Mouse (Mus musculus) forebrain, embryonic 14.5 days (tissue): ENCODE data around the gene Tgm4. TPM values are rescaled to one million over a fixed set of nuclear protein-coding genes. Genes with fewer than 3 reads are reported as not detected.

Experiments
- ATAC-seq: fragments of 200-750 bp; cut with Nextera tagmentation; 2 replicates; pipeline ENCODE4 v1.8.0; 2017; ENCODE audit warnings: mild to moderate bottlenecking, moderate library complexity
- DNase-seq: peaks from one replicate; pipeline ENCODE4 v3.0.0-alpha.2; 2015; ENCODE audit warnings: low spot score
- H3K27ac ChIP-seq: fragments of 300-500 bp; sonication (generic); 2 replicates; pipeline ENCODE4 v1.5.1; 2014; ENCODE audit warnings: low read depth, mild to moderate bottlenecking, control low read depth, low read length, moderate library complexity
- H3K27me3 ChIP-seq: fragments of 300-500 bp; sonication (generic); replicated peaks from 2 replicates; pipeline ENCODE4 v1.6.1; 2014; ENCODE audit warnings: low read length, control low read depth, mixed read lengths; ENCODE audit not compliant: control insufficient read depth, insufficient read depth
- H3K36me3 ChIP-seq: fragments of 300-500 bp; sonication (generic); 2 replicates; pipeline ENCODE4 v1.6.1; 2014; ENCODE audit warnings: low read length, control low read depth; ENCODE audit not compliant: control insufficient read depth, insufficient read depth
- H3K4me1 ChIP-seq: fragments of 300-500 bp; sonication (generic); 2 replicates; pipeline ENCODE4 v1.6.1; 2014; ENCODE audit warnings: antibody characterized with exemption, low read length, control low read depth; ENCODE audit not compliant: control insufficient read depth, insufficient read depth
- H3K4me2 ChIP-seq: fragments of 300-500 bp; sonication (generic); 2 replicates; pipeline ENCODE4 v1.6.1; 2014; ENCODE audit warnings: mild to moderate bottlenecking, control low read depth, low read length
- H3K4me3 ChIP-seq: fragments of 300-500 bp; sonication (generic); 2 replicates; pipeline ENCODE4 v1.5.1; 2014; ENCODE audit warnings: low read depth, low read length, control low read depth
- H3K9ac ChIP-seq: fragments of 300-500 bp; sonication (generic); 2 replicates; pipeline ENCODE4 v1.6.1; 2014; ENCODE audit warnings: mild to moderate bottlenecking, low read length, control low read depth, moderate library complexity
- H3K9me3 ChIP-seq: fragments of 300-500 bp; sonication (generic); replicated peaks from 2 replicates; pipeline ENCODE4 v1.6.1; 2016; ENCODE audit warnings: low read length, control low read depth, mixed read lengths; ENCODE audit not compliant: control insufficient read depth
- WGBS: fragments of 180-500 bp; shearing (Covaris S2); extraction: QIAGEN DNeasy Blood & Tissue Kit; methylation state at CpG from one replicate; pipeline ENCODE4 v1.1.7; 2014; 5-methylcytosine and 5-hydroxymethylcytosine counted together
- polyA plus RNA-seq: library from polyadenylated mRNA; unstranded; fragments of >200 nt; fragmentation: Nextera tagmentation; extraction: Ambion mirVana; gene quantifications from 2 replicates; pipeline ENCODE4 v1.2.1, GENCODE M21; 2014

Tgm4 gene
- polyA plus RNA-seq, 1 experiment from 2014 or later = 0.28 TPM

DNA sequence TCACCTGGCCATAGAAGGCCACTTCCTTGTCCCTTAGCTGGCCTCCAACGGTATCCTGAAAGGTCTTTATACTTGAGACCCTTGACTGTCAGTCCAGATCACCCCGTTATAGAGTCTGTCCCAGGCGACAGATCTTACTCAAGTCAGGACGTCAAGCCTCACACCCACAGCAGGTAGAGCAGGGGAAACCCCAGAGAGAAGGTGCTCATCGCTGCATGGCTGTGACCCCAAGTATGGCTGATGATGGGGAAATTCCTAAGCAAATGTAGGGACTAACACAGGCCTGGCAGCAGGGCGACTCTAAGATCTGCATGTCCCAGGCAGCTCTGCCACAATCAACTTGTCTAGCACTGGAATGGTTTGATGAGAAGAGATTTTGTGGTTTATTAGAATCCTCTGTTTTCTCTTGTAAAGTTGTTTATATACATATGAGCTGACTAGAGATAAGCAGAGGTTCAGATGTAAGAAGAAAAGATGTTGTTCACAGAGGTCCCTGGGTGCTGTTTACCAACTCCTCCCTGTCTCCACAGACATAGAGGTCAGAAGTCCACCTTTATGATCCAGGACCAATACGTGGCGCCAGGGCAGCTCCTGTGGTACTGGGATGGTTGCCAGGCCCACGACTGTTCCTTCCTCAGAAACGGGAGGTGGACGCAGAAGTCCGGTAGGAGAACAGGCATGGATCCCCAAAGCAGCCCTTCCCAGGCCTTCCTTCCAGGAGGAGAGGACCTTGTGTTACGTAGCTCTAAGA is 2.9 kb upstream of the Tgm4 start:
- H3K27ac ChIP-seq = no peak overlapping the region
- no peaks in the 10 kb centered on the region for H3K4me1 ChIP-seq
- no peak for DNase-seq
- no peaks in the 10 kb centered on the region for H3K36me3 ChIP-seq
- H3K9ac ChIP-seq = no peak overlapping the region
- no peak overlapping the region for H3K4me3 ChIP-seq
- no peak overlapping the region for H3K4me2 ChIP-seq
- no peak for ATAC-seq
- H3K9me3 ChIP-seq = no peaks in the 10 kb centered on the region
- 91% methylated on average over 13 of the region's 13 CpGs for WGBS
- no peaks in the 10 kb centered on the region for H3K27me3 ChIP-seq

DNA sequence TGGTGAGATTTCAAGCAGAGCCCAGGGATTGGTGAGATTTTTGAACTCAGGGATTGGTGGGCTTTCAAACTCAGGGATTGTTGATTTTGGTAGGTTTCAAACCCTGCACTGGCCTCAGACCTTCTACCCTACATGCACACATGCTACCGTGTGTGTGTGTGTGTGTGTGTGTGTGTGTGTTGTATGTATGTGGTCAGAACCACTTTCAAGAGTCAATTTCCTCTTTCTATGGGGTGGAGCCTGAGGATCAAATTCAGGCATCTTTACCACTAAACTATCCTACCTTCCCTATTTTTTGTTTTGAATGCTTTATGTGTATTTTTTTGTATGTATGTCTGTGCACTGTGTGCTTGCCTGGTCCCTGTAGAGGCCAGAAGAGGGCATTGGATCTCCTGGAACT is 13.1 kb downstream of the Tgm4 start:
- ATAC-seq (no peak), DNase-seq (no peak)
- no peak overlapping the region for H3K9ac ChIP-seq
- H3K4me2 ChIP-seq = no peak overlapping the region
- no peak overlapping the region for H3K4me3 ChIP-seq
- H3K4me1 ChIP-seq = no peaks in the 10 kb centered on the region
- WGBS = 89% methylated on average over 1 of the region's 1 CpGs
- H3K36me3 ChIP-seq = no peaks in the 10 kb centered on the region
- H3K27me3 ChIP-seq = no peaks in the 10 kb centered on the region
- no peak overlapping the region for H3K27ac ChIP-seq
- H3K9me3 ChIP-seq = no peaks in the 10 kb centered on the region

DNA sequence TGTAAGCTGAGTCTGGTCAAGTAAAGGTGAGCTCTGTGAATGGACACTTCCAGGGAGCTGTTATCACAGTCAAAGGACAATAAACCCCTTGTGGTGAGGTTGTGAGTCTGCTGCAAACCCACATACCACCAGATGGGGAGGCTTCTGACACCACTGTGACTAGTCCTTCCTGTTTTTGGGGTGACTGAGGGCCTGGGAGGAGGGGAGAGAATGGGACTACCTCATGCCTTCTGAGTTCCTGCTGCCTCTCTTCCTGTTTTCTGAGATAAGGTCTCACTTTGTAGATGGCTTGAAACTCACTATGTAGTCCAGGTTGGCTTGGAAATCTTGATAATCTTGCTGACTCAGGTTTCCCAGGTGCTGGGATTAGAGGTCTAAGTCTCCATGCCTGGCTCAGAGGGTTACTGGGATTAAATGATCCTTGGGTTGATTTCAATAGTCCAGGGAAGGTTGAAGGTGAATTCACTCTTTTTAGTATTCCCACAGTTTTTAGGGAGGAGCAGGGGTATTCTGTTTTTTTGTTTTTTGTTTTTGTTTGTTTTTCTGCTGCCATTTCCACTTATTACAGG is 24.3 kb downstream of the Tgm4 start:
- H3K27ac ChIP-seq = no peak overlapping the region
- no peak overlapping the region for H3K4me3 ChIP-seq
- DNase-seq = no peak

DNA sequence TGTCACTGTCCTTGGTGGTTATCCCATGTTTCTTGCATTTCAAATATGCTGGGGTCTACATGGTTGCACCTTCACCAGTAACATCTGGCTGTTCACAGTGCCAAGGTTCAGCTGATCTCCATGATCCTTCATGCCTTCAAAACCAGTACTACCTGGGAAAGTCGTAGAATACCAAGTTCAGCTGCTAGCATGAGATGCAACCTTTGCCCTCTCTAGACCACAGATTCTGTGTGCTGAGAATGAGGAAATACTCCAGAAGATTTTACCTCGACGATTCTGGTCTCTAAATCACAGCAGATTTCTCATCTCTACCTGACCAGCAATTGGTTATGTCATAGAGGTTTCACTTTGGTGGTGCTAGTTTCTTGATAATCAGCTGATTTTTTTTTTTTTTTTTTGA is 25.6 kb downstream of the Tgm4 start:
- Histone ChIP-seq H3K9ac (no peak overlapping the region), H3K9me3 (no peaks in the 10 kb centered on the region), H3K27ac (no peak overlapping the region), H3K36me3 (no peaks in the 10 kb centered on the region), H3K4me1 (no peaks in the 10 kb centered on the region), H3K4me2 (no peak overlapping the region), H3K27me3 (no peaks in the 10 kb centered on the region), H3K4me3 (no peak overlapping the region)
- no peak for ATAC-seq
- DNase-seq = no peak
- 89% methylated on average over 3 of the region's 3 CpGs for WGBS

More for the DNA sequence above, 24.3 kb downstream of the Tgm4 start:
- no peak for ATAC-seq
- Histone ChIP-seq H3K9ac (no peak overlapping the region), H3K27me3 (no peaks in the 10 kb centered on the region), H3K36me3 (no peaks in the 10 kb centered on the region), H3K4me2 (no peak overlapping the region), H3K4me1 (no peaks in the 10 kb centered on the region), H3K9me3 (no peaks in the 10 kb centered on the region)

- Histone ChIP-seq H3K4me1 (no peaks in the 10 kb centered on the region), H3K4me3 (no peak overlapping the region), H3K36me3 (peaks cover 79% of the 10 kb centered on the region), H3K27ac (no peak overlapping the region), H3K9ac (no peak overlapping the region), H3K4me2 (no peak overlapping the region), H3K9me3 (no peaks in the 10 kb centered on the region), H3K27me3 (no peaks in the 10 kb centered on the region)
- WGBS = 92% methylated on average over 5 of the region's 5 CpGs
- no peak for DNase-seq
- no peak for ATAC-seq
Measured at GRCm38 (mm10) chr9:123079149-123079548, 44.6 kb downstream of the Tgm4 start.

DNA sequence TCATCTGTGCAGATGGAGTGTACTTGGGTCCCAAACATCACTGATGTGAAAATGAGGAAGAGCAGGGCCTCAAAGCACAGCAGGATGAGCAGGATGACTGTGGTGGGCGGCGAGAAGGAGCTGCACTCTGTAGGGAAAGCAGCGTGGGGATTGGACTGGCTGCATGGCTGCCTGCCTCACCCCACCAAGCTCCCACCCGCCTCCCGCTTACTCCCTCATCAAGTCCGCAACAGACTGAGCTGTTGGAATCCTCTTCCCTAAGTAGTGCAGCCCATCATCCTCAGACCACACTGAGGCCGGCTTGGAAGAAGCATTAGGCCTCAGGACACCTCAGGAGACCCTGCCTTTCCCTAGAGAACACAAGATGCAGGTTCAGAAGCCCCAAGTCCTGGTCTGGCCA is 45.8 kb downstream of the Tgm4 start:
- Histone ChIP-seq H3K9me3 (no peaks in the 10 kb centered on the region), H3K4me2 (no peak overlapping the region), H3K36me3 (peaks cover 84% of the 10 kb centered on the region), H3K27me3 (no peaks in the 10 kb centered on the region), H3K9ac (no peak overlapping the region), H3K27ac (no peak overlapping the region), H3K4me1 (no peaks in the 10 kb centered on the region), H3K4me3 (no peak overlapping the region)
- ATAC-seq (no peak), DNase-seq (no peak)
- whole genome bisulfite sequencing = 90% methylated on average over 7 of the region's 7 CpGs

DNA sequence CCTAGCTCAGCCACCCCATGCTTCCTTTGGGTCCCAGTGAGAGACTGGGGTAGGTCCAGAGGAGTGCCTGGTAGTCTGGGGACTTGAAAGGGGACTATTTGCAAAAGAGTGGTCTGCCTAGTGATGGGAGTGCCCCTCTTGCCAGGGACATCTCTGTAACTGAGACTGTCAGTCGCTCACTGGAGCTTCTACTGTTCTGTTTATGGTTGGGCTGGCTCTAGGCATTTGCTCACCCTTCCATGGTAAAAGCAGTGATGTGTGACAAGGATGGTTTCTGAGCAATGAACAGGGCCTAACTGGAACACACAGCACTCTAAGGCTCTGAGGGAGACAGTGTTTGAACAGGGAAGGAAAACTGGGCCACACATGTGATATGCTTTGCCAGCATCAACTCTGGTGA is 46.3 kb downstream of the Tgm4 start:
- 75% methylated on average over 1 of the region's 1 CpGs for WGBS
- H3K9ac ChIP-seq = no peak overlapping the region
- H3K36me3 ChIP-seq = peaks cover 84% of the 10 kb centered on the region

GRCm38 (mm10) chr9:123085373-123085772 is 50.8 kb downstream of the Tgm4 start:
- ATAC-seq (no peak), DNase-seq (no peak)
- WGBS = 84% methylated on average over 1 of the region's 1 CpGs
- no peaks in the 10 kb centered on the region for H3K4me1 ChIP-seq
- no peaks in the 10 kb centered on the region for H3K9me3 ChIP-seq
- no peak overlapping the region for H3K4me2 ChIP-seq
- H3K27me3 ChIP-seq = no peaks in the 10 kb centered on the region
- no peak overlapping the region for H3K9ac ChIP-seq
- H3K4me3 ChIP-seq = no peak overlapping the region
- no peak overlapping the region for H3K27ac ChIP-seq
- H3K36me3 ChIP-seq = peaks cover 75% of the 10 kb centered on the region

More for the DNA sequence above, 46.3 kb downstream of the Tgm4 start:
- H3K4me1 ChIP-seq = no peaks in the 10 kb centered on the region
- no peak for ATAC-seq
- no peaks in the 10 kb centered on the region for H3K27me3 ChIP-seq
- no peak overlapping the region for H3K4me3 ChIP-seq
- no peak overlapping the region for H3K27ac ChIP-seq
- no peak overlapping the region for H3K4me2 ChIP-seq
- H3K9me3 ChIP-seq = no peaks in the 10 kb centered on the region
- DNase-seq = no peak

GRCm38 (mm10) chr9:123087558-123087957 is 53.0 kb downstream of the Tgm4 start:
- Histone ChIP-seq H3K27me3 (no peaks in the 10 kb centered on the region), H3K4me2 (no peak overlapping the region), H3K27ac (no peak overlapping the region), H3K9ac (no peak overlapping the region), H3K4me3 (no peak overlapping the region), H3K9me3 (no peaks in the 10 kb centered on the region), H3K36me3 (peaks cover 62% of the 10 kb centered on the region), H3K4me1 (no peaks in the 10 kb centered on the region)
- ATAC-seq (no peak), DNase-seq (no peak)
- 77% methylated on average over 3 of the region's 3 CpGs for WGBS
